Mouse (Mus musculus): ENCODE measurements at regions not wholly inside any gene's neighbourhood (a gene's known extent, or its start where the extent isn't known, plus 50 kb on each side); places are given as distances from the start of the nearest gene placed in this dataset.

GRCm38 (mm10) chr8:90192856-90193255, 155.3 kb downstream of the Tox3 start:
- TF ChIP-seq CTCF (IDR thresholded peaks at IDR 0.05; ENCODE audit: insufficient read depth, low read length) (no peak), POLR2A (IDR thresholded peaks at IDR 0.05; ENCODE audit: borderline replicate concordance, extremely low read depth, low read depth, low read length) (no peak)

Data from lung, adult 2 months (tissue).